Comparison of ENCODE assay signal across 8 mouse cellular contexts in genomic region chr16:3885065-3885670, GRCm38 (mm10). TPM values are rescaled to one million over a fixed set of nuclear protein-coding genes. Genes with fewer than 3 reads are reported as not detected.
DNase-seq lines count a peak whose midpoint lies in the region; ATAC-seq and TF ChIP-seq lines count a peak whose summit lies in the region.

No protein-coding gene starts in this region.

- peaks cover 4% of the 10 kb centered on the region; the same call in 1 of the 2 replicates for H3K36me3 ChIP-seq in heart, embryonic 15.5 days
- H3K36me3 ChIP-seq in liver, embryonic 14.5 days (replicated peaks; ENCODE audit: control insufficient read depth, insufficient read depth, low read depth), result no peaks in the 10 kb centered on the region
- no peaks in the 10 kb centered on the region for H3K36me3 ChIP-seq in stomach, postnatal 0 days (ENCODE audit: control insufficient read depth, insufficient read depth, low read length)

- DNase-seq in kidney, adult 18-20 months, result peak; percentile 18
- no peak for DNase-seq in kidney, postnatal 4 days
- no peak for DNase-seq in Patski (ENCODE audit: low read depth, low spot score)
- no peak for DNase-seq in liver, embryonic 14.5 days (ENCODE audit: low read depth in 3 of 3, low spot score in 3 of 3)
- DNase-seq in stomach, postnatal 0 days (ENCODE audit: low spot score), result no peak
- no peak for DNase-seq in layer of hippocampus, adult 9-11 months
- no peak for DNase-seq in retina, postnatal 1 day

- peak; percentile 8 for ATAC-seq in Patski
- ATAC-seq in heart, embryonic 15.5 days (replicated peaks; ENCODE audit: insufficient number of reproducible peaks, insufficient read depth, low FRiP score, low read depth), result peak; percentile 9
- 0 out of 2 replicates have a peak, but pooled peaks have one; percentile 1 for ATAC-seq in liver, embryonic 14.5 days (ENCODE audit: insufficient read depth)
- no peak for ATAC-seq in stomach, postnatal 0 days (ENCODE audit: low FRiP score, low TSS enrichment)

- peaks cover 20% of the 10 kb centered on the region for H3K4me1 ChIP-seq in heart, embryonic 15.5 days (replicated peaks)
- peaks cover 8 to 20% of the 10 kb centered on the region in 2 experiments for H3K4me1 ChIP-seq in liver, embryonic 14.5 days (replicated peaks; ENCODE audit: control insufficient read depth in 2 of 2, insufficient read depth in 2 of 2, low read length in 1 of 2)
- no peaks in the 10 kb centered on the region for H3K4me1 ChIP-seq in stomach, postnatal 0 days (replicated peaks; ENCODE audit: control insufficient read depth, insufficient read depth)

- no peak for TF ChIP-seq CTCF in Patski (IDR thresholded peaks at IDR 0.05)
- TF ChIP-seq CTCF in liver, embryonic 14.5 days (IDR thresholded peaks at IDR 0.05; ENCODE audit: low read depth), result no peak
- TF ChIP-seq CTCF in stomach, postnatal 0 days (IDR thresholded peaks at IDR 0.05; ENCODE audit: low read depth), result no peak

- H3K4me2 ChIP-seq in heart, embryonic 15.5 days, result peak overlapping the region; percentile 84
- H3K4me2 ChIP-seq in liver, embryonic 14.5 days (ENCODE audit: low read depth), result peak overlapping the region; percentile 83
- peak overlapping the region; percentile 85 for H3K4me2 ChIP-seq in stomach, postnatal 0 days (replicated peaks; ENCODE audit: low read depth)

- peak overlapping the region; percentile 99 for H3K4me3 ChIP-seq in heart, embryonic 15.5 days
- H3K4me3 ChIP-seq in liver, embryonic 14.5 days (ENCODE audit: insufficient read depth in 1 of 2, low read depth in 2 of 2, low read length in 2 of 2), result peak overlapping the region; percentile 80 to 87
- H3K4me3 ChIP-seq in stomach, postnatal 0 days (ENCODE audit: low read depth, low read length), result peak overlapping the region; percentile 98

- no peaks in the 10 kb centered on the region for H3K27me3 ChIP-seq in Patski
- no peaks in the 10 kb centered on the region for H3K27me3 ChIP-seq in heart, embryonic 15.5 days
- H3K27me3 ChIP-seq in liver, embryonic 14.5 days (ENCODE audit: control insufficient read depth, insufficient read depth, low read length), result no peaks in the 10 kb centered on the region
- H3K27me3 ChIP-seq in stomach, postnatal 0 days (ENCODE audit: control insufficient read depth, insufficient read depth, low read length), result no peaks in the 10 kb centered on the region

- H3K27ac ChIP-seq in heart, embryonic 15.5 days, result peak overlapping the region; percentile 99
- peak overlapping the region; percentile 47 for H3K27ac ChIP-seq in liver, embryonic 14.5 days
- peak overlapping the region; percentile 94 for H3K27ac ChIP-seq in stomach, postnatal 0 days (replicated peaks)

- POLR2A ChIA-PET in Patski (lab: Charles Lee), result interaction anchor here (1.4 kb wide), 1 partner anchor 12 kb away, joined by 3 read pairs; the partner anchor contains the start of gene Naa60

- no peak for TF ChIP-seq EP300 in liver, embryonic 14.5 days (IDR thresholded peaks at IDR 0.05; ENCODE audit: low read depth)
- TF ChIP-seq EP300 in stomach, postnatal 0 days (optimal IDR thresholded peaks at IDR 0.05), result no peak

- H3K9ac ChIP-seq in heart, embryonic 15.5 days, result peak overlapping the region; percentile 96
- peak overlapping the region; percentile 89 for H3K9ac ChIP-seq in liver, embryonic 14.5 days (replicated peaks)
- H3K9ac ChIP-seq in stomach, postnatal 0 days (ENCODE audit: low read length), result peak overlapping the region; percentile 94

- CTCF ChIA-PET in Patski (lab: Charles Lee), result interaction anchor here (0.8 kb wide), 1 partner anchor 25 kb away, joined by 3 read pairs; no protein-coding TSS in a partner anchor

- 4% methylated on average over 10 of the region's 10 CpGs for WGBS in heart, embryonic 15.5 days
- 2% methylated on average over 10 of the region's 10 CpGs for WGBS in liver, embryonic 14.5 days (ENCODE audit: insufficient replicate concordance)
- WGBS in stomach, postnatal 0 days, result under 1% methylated on average over 10 of the region's 10 CpGs

- H3K9me3 ChIP-seq in heart, embryonic 15.5 days (replicated peaks), result no peaks in the 10 kb centered on the region
- no peaks in the 10 kb centered on the region for H3K9me3 ChIP-seq in liver, embryonic 14.5 days (ENCODE audit: control insufficient read depth, low read length)
- no peaks in the 10 kb centered on the region for H3K9me3 ChIP-seq in stomach, postnatal 0 days (ENCODE audit: control insufficient read depth, low read length)

- in situ Hi-C loops in Patski (cut with MboI; ENCODE audit: low pct_unique_long_range_greater_than_20kb), result no loop called here

RNA-seq across cellular contexts. Expression of gene Gm20695, which starts 0.7 kb away (rescaled TPM):
- polyA plus RNA-seq in Patski (2021), result 0.59 TPM
- polyA plus RNA-seq in heart, embryonic 15.5 days (2015; fragmentation: Nextera tagmentation; extraction: Ambion mirVana), result 0.58 and 0.93 TPM in 2 replicates
- 0.17 and 0.26 TPM in 2 replicates for polyA plus RNA-seq in liver, embryonic 14.5 days (2012; rRNA removed)
- 0.46 and 0.75 TPM in 2 replicates for polyA plus RNA-seq in liver, embryonic 14.5 days (2014; fragmentation: Nextera tagmentation; extraction: Ambion mirVana)
- polyA plus RNA-seq in stomach, postnatal 0 days (2015; fragmentation: Nextera tagmentation; extraction: Ambion mirVana), result 0.75 and 1.9 TPM in 2 replicates

RNA-seq across cellular contexts. Expression of gene Zfp597, which starts 0.8 kb away (rescaled TPM):
- polyA plus RNA-seq in Patski (2021), result 6.6 TPM
- 5.3 and 5.4 TPM in 2 replicates for polyA plus RNA-seq in heart, embryonic 15.5 days (2015; fragmentation: Nextera tagmentation; extraction: Ambion mirVana)
- 1.6 and 2.0 TPM in 2 replicates for polyA plus RNA-seq in liver, embryonic 14.5 days (2012; rRNA removed)
- polyA plus RNA-seq in liver, embryonic 14.5 days (2014; fragmentation: Nextera tagmentation; extraction: Ambion mirVana), result 1.4 and 2.0 TPM in 2 replicates
- polyA plus RNA-seq in stomach, postnatal 0 days (2015; fragmentation: Nextera tagmentation; extraction: Ambion mirVana), result 2.2 and 3.5 TPM in 2 replicates

RNA-seq across cellular contexts. Expression of gene Naa60, which starts 13.0 kb away (rescaled TPM):
- 53.5 TPM for polyA plus RNA-seq in Patski (2021)
- polyA plus RNA-seq in heart, embryonic 15.5 days (2015; fragmentation: Nextera tagmentation; extraction: Ambion mirVana), result 29.6 and 40.6 TPM in 2 replicates
- 14.9 and 15.5 TPM in 2 replicates for polyA plus RNA-seq in liver, embryonic 14.5 days (2012; rRNA removed)
- polyA plus RNA-seq in liver, embryonic 14.5 days (2014; fragmentation: Nextera tagmentation; extraction: Ambion mirVana), result 19.3 and 20.4 TPM in 2 replicates
- polyA plus RNA-seq in stomach, postnatal 0 days (2015; fragmentation: Nextera tagmentation; extraction: Ambion mirVana), result 26.7 and 30.8 TPM in 2 replicates

RNA-seq across cellular contexts. Expression of gene 1700037C18Rik, which starts 23.3 kb away (rescaled TPM):
- 13.1 TPM for polyA plus RNA-seq in Patski (2021)
- polyA plus RNA-seq in heart, embryonic 15.5 days (2015; fragmentation: Nextera tagmentation; extraction: Ambion mirVana), result 7.7 and 8.5 TPM in 2 replicates
- 0.75 and 1.4 TPM in 2 replicates for polyA plus RNA-seq in liver, embryonic 14.5 days (2012; rRNA removed)
- polyA plus RNA-seq in liver, embryonic 14.5 days (2014; fragmentation: Nextera tagmentation; extraction: Ambion mirVana), result 1.6 and 2.4 TPM in 2 replicates
- polyA plus RNA-seq in stomach, postnatal 0 days (2015; fragmentation: Nextera tagmentation; extraction: Ambion mirVana), result 8.3 and 8.5 TPM in 2 replicates

RNA-seq across cellular contexts. Expression of gene Cluap1, which starts 23.4 kb away (rescaled TPM):
- 37.7 TPM for polyA plus RNA-seq in Patski (2021)
- polyA plus RNA-seq in heart, embryonic 15.5 days (2015; fragmentation: Nextera tagmentation; extraction: Ambion mirVana), result 14.2 and 15.6 TPM in 2 replicates
- polyA plus RNA-seq in liver, embryonic 14.5 days (2012; rRNA removed), result 2.5 and 5.6 TPM in 2 replicates
- 8.4 and 9.2 TPM in 2 replicates for polyA plus RNA-seq in liver, embryonic 14.5 days (2014; fragmentation: Nextera tagmentation; extraction: Ambion mirVana)
- 13.6 and 13.8 TPM in 2 replicates for polyA plus RNA-seq in stomach, postnatal 0 days (2015; fragmentation: Nextera tagmentation; extraction: Ambion mirVana)

Comparison
In these comparisons a context has a peak if more than half of its experiments do, and no peak if none do; other contexts are left out.
1. H3K27ac ChIP-seq: peak in every context shown above with its lines; median percentile 99 in heart, embryonic 15.5 days; 94 in stomach, postnatal 0 days; 47 in liver, embryonic 14.5 days.